Mouse (Mus musculus): ENCODE data around the gene Gp1ba.

DNA sequence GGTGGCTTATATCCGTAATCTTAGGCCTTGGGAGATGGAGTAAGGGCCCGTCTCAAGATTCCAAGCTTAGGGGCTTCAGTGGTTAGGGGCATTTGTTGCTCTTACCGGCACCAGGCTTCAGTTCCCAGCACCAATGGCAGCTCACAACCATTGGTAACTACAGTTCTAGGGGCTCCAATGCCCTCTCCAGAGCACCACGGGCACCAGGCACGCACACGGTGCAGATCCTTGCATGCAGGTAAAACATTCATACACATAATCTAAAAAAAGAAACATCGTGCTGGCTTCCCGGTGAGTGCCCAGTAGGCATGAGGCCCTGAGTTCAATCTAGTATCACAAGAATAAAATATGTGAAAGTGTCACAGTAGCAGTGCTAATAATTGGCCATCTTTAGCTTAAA, 24.2 kb downstream of the Gp1ba start:
- TF ChIP-seq CTCF (IDR thresholded peaks at IDR 0.05; ENCODE audit: low read depth, low read length) (no peak), POLR2AphosphoS5 (IDR thresholded peaks at IDR 0.05; ENCODE audit: insufficient replicate concordance, low read depth, low read length) (no peak), TAL1 (conservative IDR thresholded peaks at IDR 0.05; ENCODE audit: low read depth, low read length) (no peak), GATA1 (IDR thresholded peaks at IDR 0.05; ENCODE audit: borderline replicate concordance, low read length) (no peak), GATA2 (IDR thresholded peaks at IDR 0.05; ENCODE audit: borderline replicate concordance, low read depth, low read length) (no peak)

Data from G1E (cell line).